Mouse (Mus musculus): ENCODE measurements around the gene Uqcrq.

Uqcrq gene

GRCm38 (mm10) chr11:53430670-53431346 is at the start of gene Uqcrq, which contains the start of gene Gdf9:
Gene Uqcrq, minus strand, starts transcription at chr11:53430831.
Gene Gdf9, plus strand, starts transcription at chr11:53431023.
- DNase-seq (ENCODE audit: low read depth, low spot score) = peak; percentile 100

- DNase-seq (ENCODE audit: low read depth, low spot score) = peak; percentile 17
Measured at GRCm38 (mm10) chr11:53479783-53480301, 49.2 kb upstream of the Uqcrq start, which contains the start of the genes Gm9945 and Sowaha. Gene Gm9945, plus strand, starts transcription at chr11:53480166. Gene Sowaha, minus strand, starts transcription at chr11:53480274.

- DNase-seq (ENCODE audit: low read depth, low spot score) = peak; percentile 9
Measured at GRCm38 (mm10) chr11:53479171-53479782, 48.6 kb upstream of the Uqcrq start.

- no peak for DNase-seq (ENCODE audit: low read depth, low spot score)
Measured at GRCm38 (mm10) chr11:53478383-53479170, 47.9 kb upstream of the Uqcrq start.

- DNase-seq (ENCODE audit: low read depth, low spot score) = no peak
Measured at GRCm38 (mm10) chr11:53477833-53478232, 47.2 kb upstream of the Uqcrq start.

GRCm38 (mm10) chr11:53475620-53476019 is 45.0 kb upstream of the Uqcrq start:
- no peak for DNase-seq (ENCODE audit: low read depth, low spot score)

GRCm38 (mm10) chr11:53472709-53473108 is 42.1 kb upstream of the Uqcrq start:
- DNase-seq (ENCODE audit: low read depth, low spot score) = no peak

GRCm38 (mm10) chr11:53469968-53470695 is 39.5 kb upstream of the Uqcrq start, which contains the start of gene Gm9837:
Gene Gm9837, minus strand, starts transcription at chr11:53470479.
- peak; percentile 83 for DNase-seq (ENCODE audit: low read depth, low spot score)

GRCm38 (mm10) chr11:53469294-53469967 is 38.8 kb upstream of the Uqcrq start:
- DNase-seq (ENCODE audit: low read depth, low spot score) = no peak

- peak; percentile 41 for DNase-seq (ENCODE audit: low read depth, low spot score)
Measured at GRCm38 (mm10) chr11:53466231-53466971, 35.8 kb upstream of the Uqcrq start.

- no peak for DNase-seq (ENCODE audit: low read depth, low spot score)
Measured at GRCm38 (mm10) chr11:53463551-53464424, 33.2 kb upstream of the Uqcrq start.

GRCm38 (mm10) chr11:53461727-53462126 is 31.1 kb upstream of the Uqcrq start:
- DNase-seq (ENCODE audit: low read depth, low spot score) = no peak

- DNase-seq (ENCODE audit: low read depth, low spot score) = no peak
Measured at GRCm38 (mm10) chr11:53460192-53460591, 29.6 kb upstream of the Uqcrq start.

- no peak for DNase-seq (ENCODE audit: low read depth, low spot score)
Measured at GRCm38 (mm10) chr11:53458996-53459395, 28.4 kb upstream of the Uqcrq start.

- no peak for DNase-seq (ENCODE audit: low read depth, low spot score)
Measured at GRCm38 (mm10) chr11:53457372-53457954, 26.8 kb upstream of the Uqcrq start.

GRCm38 (mm10) chr11:53456474-53457371 is 26.1 kb upstream of the Uqcrq start, which contains the start of the genes Gm10447 and Shroom1:
Gene Gm10447, minus strand, starts transcription at chr11:53457110.
Gene Shroom1, plus strand, starts transcription at chr11:53457205.
- no peak for DNase-seq (ENCODE audit: low read depth, low spot score)

- DNase-seq (ENCODE audit: low read depth, low spot score) = no peak
Measured at GRCm38 (mm10) chr11:53453031-53453430, 22.4 kb upstream of the Uqcrq start.

Data from CD4-positive helper T cell, adult 2 months (primary cell).